In genomic region chr1:140660751-140661403, GRCm38 (mm10) we compare ENCODE assay signal across 10 mouse cellular contexts.
DNase-seq lines count a peak whose midpoint lies in the region; ATAC-seq lines count a peak whose summit lies in the region.
"Had no signal": no experiment of that assay in that cellular context is flagged by ENCODE, and none has a peak within 500 bp of the region (broad histone marks: within the 10 kb centered on the region; RNA-seq: fewer than 3 reads in every experiment).

No protein-coding gene starts in this region.

- no peak overlapping the region for H3K27ac ChIP-seq in forebrain, embryonic 12.5 days
- H3K27ac ChIP-seq in midbrain, embryonic 14.5 days (replicated peaks; ENCODE audit: low read depth, low read length) = no peak overlapping the region

- H3K4me1 ChIP-seq in forebrain, embryonic 12.5 days = no peaks in the 10 kb centered on the region
- no peaks in the 10 kb centered on the region for H3K4me1 ChIP-seq in midbrain, embryonic 14.5 days (ENCODE audit: control insufficient read depth, insufficient read depth, low read length)

- 32% methylated on average over 12 of the region's 12 CpGs for WGBS in forebrain, embryonic 12.5 days
- 54% methylated on average over 12 of the region's 12 CpGs for WGBS in midbrain, embryonic 14.5 days

- peak; percentile 17 to 38 for DNase-seq in cerebellum, postnatal 10 days
- DNase-seq in cerebellum, adult 11-12 months = no peak
- peak; percentile 8 for DNase-seq in layer of hippocampus, adult 11-12 months (ENCODE audit: low spot score)
- DNase-seq in layer of hippocampus, postnatal 25 days (ENCODE audit: extremely low spot score in 1 of 2, low spot score in 1 of 2) = no peak
- DNase-seq in midbrain, embryonic 14.5 days = peak; percentile 53
- no peak for DNase-seq in urinary bladder, adult 18-20 months (ENCODE audit: low spot score in 2 of 2)
- DNase-seq in natural killer cell, adult 2 months (ENCODE audit: low spot score in 2 of 2) = no peak
- DNase-seq: liver had no signal

- H3K4me2 ChIP-seq in forebrain, embryonic 12.5 days = peak overlapping the region; percentile 43
- peak overlapping the region; percentile 41 for H3K4me2 ChIP-seq in midbrain, embryonic 14.5 days (ENCODE audit: low read length)

- ATAC-seq in forebrain, embryonic 12.5 days (ENCODE audit: low FRiP score) = peak; percentile 72; the same call in 1 of the 2 replicates
- no peak for ATAC-seq in midbrain, embryonic 14.5 days (ENCODE audit: low FRiP score, low TSS enrichment)

- no peak overlapping the region for H3K9ac ChIP-seq in forebrain, embryonic 12.5 days
- H3K9ac ChIP-seq in midbrain, embryonic 14.5 days (replicated peaks; ENCODE audit: low read length) = no peak overlapping the region

- H3K4me3 ChIP-seq in forebrain, embryonic 12.5 days (replicated peaks) = peak overlapping the region; percentile 14
- peak overlapping the region; percentile 21; the same call in 1 of the 2 replicates for H3K4me3 ChIP-seq in midbrain, embryonic 14.5 days (replicated peaks; ENCODE audit: low read depth, low read length)
- H3K4me3 ChIP-seq: myocyte had no signal

- no peaks in the 10 kb centered on the region for H3K36me3 ChIP-seq in forebrain, embryonic 12.5 days (replicated peaks)
- H3K36me3 ChIP-seq in midbrain, embryonic 14.5 days (ENCODE audit: control insufficient read depth, insufficient read depth, low read length) = no peaks in the 10 kb centered on the region

- H3K9me3 ChIP-seq in forebrain, embryonic 12.5 days = no peaks in the 10 kb centered on the region
- no peaks in the 10 kb centered on the region for H3K9me3 ChIP-seq in midbrain, embryonic 14.5 days (ENCODE audit: control insufficient read depth, low read length)

- H3K27me3 ChIP-seq in forebrain, embryonic 12.5 days = no peaks in the 10 kb centered on the region
- no peaks in the 10 kb centered on the region for H3K27me3 ChIP-seq in midbrain, embryonic 14.5 days (ENCODE audit: control insufficient read depth, insufficient read depth, low read length)

Comparison
In these comparisons a context has a peak if more than half of its experiments do, and no peak if none do; other contexts are left out.
1. DNase-seq: peak in cerebellum, postnatal 10 days (2 of 2), layer of hippocampus, adult 11-12 months (single experiment) and midbrain, embryonic 14.5 days (single experiment); none in cerebellum, adult 11-12 months (single experiment), layer of hippocampus, postnatal 25 days (0 of 2), urinary bladder, adult 18-20 months (0 of 2) and natural killer cell, adult 2 months (0 of 2).